Comparison of ENCODE assay signal across 8 mouse cellular contexts in genomic region chr6:35288114-35288761, GRCm38 (mm10). TPM values are rescaled to one million over a fixed set of nuclear protein-coding genes. Genes with fewer than 3 reads are reported as not detected.
DNase-seq lines count a peak whose midpoint lies in the region; ATAC-seq lines count a peak whose summit lies in the region.
"Had no signal": no experiment of that assay in that cellular context is flagged by ENCODE, and none has a peak within 500 bp of the region (broad histone marks: within the 10 kb centered on the region; RNA-seq: fewer than 3 reads in every experiment).

No protein-coding gene starts in this region.

- H3K27ac ChIP-seq in hindbrain, embryonic 13.5 days: peak overlapping the region; percentile 73
- H3K27ac ChIP-seq in midbrain, embryonic 16.5 days (ENCODE audit: low read length): no peak overlapping the region

- H3K4me2 ChIP-seq in hindbrain, embryonic 13.5 days: no peak overlapping the region
- no peak overlapping the region for H3K4me2 ChIP-seq in midbrain, embryonic 16.5 days (ENCODE audit: low read length)

- 59% methylated on average over 11 of the region's 11 CpGs for WGBS in hindbrain, embryonic 13.5 days
- 69% methylated on average over 11 of the region's 11 CpGs for WGBS in midbrain, embryonic 16.5 days

- H3K4me3 ChIP-seq in hindbrain, embryonic 13.5 days: no peak overlapping the region
- H3K4me3 ChIP-seq in midbrain, embryonic 16.5 days (ENCODE audit: low read depth, low read length): no peak overlapping the region

- H3K4me1 ChIP-seq in hindbrain, embryonic 13.5 days (replicated peaks): peaks cover 17% of the 10 kb centered on the region
- no peaks in the 10 kb centered on the region for H3K4me1 ChIP-seq in midbrain, embryonic 16.5 days (ENCODE audit: control insufficient read depth, insufficient read depth, low read length)

- ATAC-seq in hindbrain, embryonic 13.5 days (ENCODE audit: low FRiP score): peak; percentile 69
- ATAC-seq in midbrain, embryonic 16.5 days: peak; percentile 32; the same call in 1 of the 2 replicates

- H3K9me3 ChIP-seq in hindbrain, embryonic 13.5 days: no peaks in the 10 kb centered on the region
- H3K9me3 ChIP-seq in midbrain, embryonic 16.5 days (replicated peaks; ENCODE audit: control insufficient read depth, low read length, poor library complexity, severe bottlenecking): no peaks in the 10 kb centered on the region

- H3K36me3 ChIP-seq in hindbrain, embryonic 13.5 days: no peaks in the 10 kb centered on the region
- H3K36me3 ChIP-seq in midbrain, embryonic 16.5 days (ENCODE audit: control insufficient read depth, insufficient read depth, low read length): no peaks in the 10 kb centered on the region

- DNase-seq in ES-CJ7 (ENCODE audit: low read depth, low spot score) (peak; percentile 21), adipocyte (ENCODE audit: low spot score) (peak; percentile 90)
- peak; percentile 41 to 51 for DNase-seq in frontal cortex, adult 2 months (ENCODE audit: extremely low spot score in 1 of 2, low spot score in 1 of 2)
- DNase-seq in layer of hippocampus, postnatal 25 days (ENCODE audit: extremely low spot score in 1 of 2, low spot score in 1 of 2): peak; percentile 18 to 30
- DNase-seq in urinary bladder, postnatal 14 days (ENCODE audit: low spot score): peak; percentile 85

- H3K9ac ChIP-seq in hindbrain, embryonic 13.5 days: no peak overlapping the region
- no peak overlapping the region for H3K9ac ChIP-seq in midbrain, embryonic 16.5 days (ENCODE audit: low read depth, low read length)

- H3K27me3 ChIP-seq in hindbrain, embryonic 13.5 days: no peaks in the 10 kb centered on the region
- no peaks in the 10 kb centered on the region for H3K27me3 ChIP-seq in midbrain, embryonic 16.5 days (ENCODE audit: control insufficient read depth, insufficient read depth, low read depth, low read length)

RNA-seq across cellular contexts. Expression of gene Slc13a4, which starts 19.7 kb away (rescaled TPM):
- 8.7 and 13.8 TPM in 2 replicates for polyA plus RNA-seq in frontal cortex, adult 2 months (2012; rRNA removed)
- polyA plus RNA-seq in hindbrain, embryonic 13.5 days (2015; fragmentation: Nextera tagmentation; extraction: Ambion mirVana): 2.9 and 3.9 TPM in 2 replicates
- 1 to 10 TPM; 2.7 to 3.1 TPM for total RNA-seq in layer of hippocampus, postnatal 25 days (2021)
- 5.8 and 8.0 TPM in 2 replicates for polyA plus RNA-seq in midbrain, embryonic 16.5 days (2015; fragmentation: Nextera tagmentation; extraction: Ambion mirVana)
- total RNA-seq: neutrophil, adult 5-6 weeks had no signal

RNA-seq across cellular contexts. Expression of gene Fam180a, which starts 37.7 kb away (rescaled TPM):
- polyA plus RNA-seq in frontal cortex, adult 2 months (2012; rRNA removed): 1.8 and 1.9 TPM in 2 replicates
- polyA plus RNA-seq in hindbrain, embryonic 13.5 days (2015; fragmentation: Nextera tagmentation; extraction: Ambion mirVana): 0.27 and 0.71 TPM in 2 replicates
- total RNA-seq in layer of hippocampus, postnatal 25 days (2021): under 1 TPM; 0.68 to 0.98 TPM
- polyA plus RNA-seq in midbrain, embryonic 16.5 days (2015; fragmentation: Nextera tagmentation; extraction: Ambion mirVana): 1.5 and 1.7 TPM in 2 replicates
- total RNA-seq: neutrophil, adult 5-6 weeks had no signal

Comparison
In these comparisons a context has a peak if more than half of its experiments do, and no peak if none do; other contexts are left out.
1. DNase-seq: peak in every context shown above with its lines; median percentile 90 in adipocyte; 85 in urinary bladder, postnatal 14 days; 46 in frontal cortex, adult 2 months; 24 in layer of hippocampus, postnatal 25 days; 21 in ES-CJ7.